Mouse (Mus musculus) cerebellum, adult 18-20 months (tissue): ENCODE data around the gene Wipf2.
A peak's percentile ranks its signal among the peaks of the same experiment; 100 is the strongest.
"Not testable (repeated sequence)": the region's sequence is repeated elsewhere in the genome, so short reads cannot be mapped to it uniquely, and the experiment has no call there.

ENCODE experiments used
- DNase-seq, 2 experiments: peaks; one replicate each; pipeline ENCODE4 v3.0.0; 2021

Wipf2 gene

GRCm38 (mm10) chr11:98932293-98933091 lies 69.1 kb downstream of the Wipf2 start:
- peak in 1 of 2 experiments; percentile 26 for DNase-seq

- DNase-seq: peak; percentile 89 to 92
These were observed 69.7 kb downstream of the Wipf2 start for GRCm38 (mm10) chr11:98933151-98933550.

- DNase-seq: not testable (repeated sequence)
These were observed 70.4 kb downstream of the Wipf2 start for GRCm38 (mm10) chr11:98933847-98934246.

GRCm38 (mm10) chr11:98934367-98934766 lies 70.9 kb downstream of the Wipf2 start:
- no peak for DNase-seq

- no peak for DNase-seq
These were observed 71.7 kb downstream of the Wipf2 start for GRCm38 (mm10) chr11:98935123-98935522.

- DNase-seq: peak in 1 of 2 experiments; percentile 25
These were observed 72.7 kb downstream of the Wipf2 start for GRCm38 (mm10) chr11:98936170-98936569.

- DNase-seq: peak in 1 of 2 experiments; percentile 32
These were observed 73.4 kb downstream of the Wipf2 start for GRCm38 (mm10) chr11:98936606-98937409.

GRCm38 (mm10) chr11:98937410-98937913 lies 74.0 kb downstream of the Wipf2 start:
- DNase-seq: peak; percentile 76 to 80

- peak in 1 of 2 experiments; percentile 48 for DNase-seq
These were observed 74.7 kb downstream of the Wipf2 start for GRCm38 (mm10) chr11:98937914-98938694.

GRCm38 (mm10) chr11:98938701-98939083 lies 75.3 kb downstream of the Wipf2 start:
- peak in 1 of 2 experiments; percentile 31 for DNase-seq

- DNase-seq: peak; percentile 41 to 54
These were observed 75.9 kb downstream of the Wipf2 start for GRCm38 (mm10) chr11:98939084-98939952.

GRCm38 (mm10) chr11:98939953-98940641 lies 76.7 kb downstream of the Wipf2 start:
- peak; percentile 25 to 40 for DNase-seq

GRCm38 (mm10) chr11:98940776-98941175 lies 77.3 kb downstream of the Wipf2 start:
- peak; percentile 31 to 42 for DNase-seq

GRCm38 (mm10) chr11:98941341-98941825 lies 77.9 kb downstream of the Wipf2 start:
- peak; percentile 84 to 87 for DNase-seq

- DNase-seq: peak; percentile 31 to 37
These were observed 78.5 kb downstream of the Wipf2 start for GRCm38 (mm10) chr11:98941826-98942550.

- peak in 1 of 2 experiments; percentile 22 for DNase-seq
These were observed 79.1 kb downstream of the Wipf2 start for GRCm38 (mm10) chr11:98942555-98942922.

- DNase-seq: no peak
These were observed 79.6 kb downstream of the Wipf2 start for GRCm38 (mm10) chr11:98942923-98943641.

- peak in 1 of 2 experiments; percentile 37 for DNase-seq
These were observed 80.5 kb downstream of the Wipf2 start for GRCm38 (mm10) chr11:98943741-98944461.
